Mouse (Mus musculus): ENCODE measurements around the gene Hspb1.

Gene Hspb1

DNA sequence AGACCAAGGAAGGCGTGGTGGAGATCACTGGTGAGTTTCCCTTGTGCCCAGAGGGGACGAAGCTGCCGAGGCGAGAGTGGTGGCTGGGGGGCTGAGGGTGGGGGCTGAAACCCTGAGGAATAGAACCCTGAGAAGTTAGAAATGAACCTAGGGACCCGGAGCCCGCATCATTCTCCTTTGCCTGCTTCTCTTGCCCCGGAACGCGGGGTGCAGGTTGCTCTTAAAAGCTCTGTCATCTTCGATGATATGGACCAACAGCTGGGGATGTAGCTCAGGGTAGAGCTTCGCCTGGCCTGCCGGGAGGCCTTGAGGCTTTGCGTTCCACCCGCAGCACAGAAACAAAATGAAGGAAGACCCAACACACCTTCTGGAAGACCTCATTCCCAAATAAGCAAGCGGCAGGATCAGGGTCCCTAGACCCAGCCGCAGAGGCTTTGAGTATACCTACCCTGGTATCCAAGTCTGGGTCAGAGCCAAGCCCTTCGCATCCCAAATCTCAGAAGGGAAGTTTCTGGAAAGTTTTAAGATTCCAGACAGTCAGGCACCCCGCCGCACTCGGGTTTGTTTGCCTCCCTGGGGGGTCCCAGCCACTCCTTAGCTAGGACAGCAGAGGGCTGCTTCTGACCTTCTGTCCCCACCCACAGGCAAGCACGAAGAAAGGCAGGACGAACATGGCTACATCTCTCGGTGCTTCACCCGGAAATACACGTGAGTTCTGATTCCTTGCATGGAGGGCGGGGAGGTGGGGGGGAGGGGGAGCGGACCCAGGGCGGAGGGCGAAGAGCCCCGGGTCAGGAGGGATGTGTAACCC, 891 bp downstream of the Hspb1 start:
- no peak for DNase-seq (ENCODE audit: low spot score in 2 of 2)

GRCm38 (mm10) chr5:135890323-135890722, 2.6 kb downstream of the Hspb1 start:
- DNase-seq (ENCODE audit: low spot score in 2 of 2): no peak

GRCm38 (mm10) chr5:135890920-135891319, 3.2 kb downstream of the Hspb1 start:
- DNase-seq (ENCODE audit: low spot score in 2 of 2): no peak

GRCm38 (mm10) chr5:135892589-135893351, 5.1 kb downstream of the Hspb1 start:
- DNase-seq (ENCODE audit: low spot score in 2 of 2): no peak

GRCm38 (mm10) chr5:135894958-135895357, 7.2 kb downstream of the Hspb1 start:
- DNase-seq (ENCODE audit: low spot score in 2 of 2): no peak

GRCm38 (mm10) chr5:135898028-135898427, 10.3 kb downstream of the Hspb1 start:
- DNase-seq (ENCODE audit: low spot score in 2 of 2): no peak

- DNase-seq (ENCODE audit: low spot score in 2 of 2): no peak
These were observed 11.3 kb downstream of the Hspb1 start for GRCm38 (mm10) chr5:135898995-135899394.

GRCm38 (mm10) chr5:135899833-135900232, 12.1 kb downstream of the Hspb1 start:
- DNase-seq (ENCODE audit: low spot score in 2 of 2): no peak

DNA sequence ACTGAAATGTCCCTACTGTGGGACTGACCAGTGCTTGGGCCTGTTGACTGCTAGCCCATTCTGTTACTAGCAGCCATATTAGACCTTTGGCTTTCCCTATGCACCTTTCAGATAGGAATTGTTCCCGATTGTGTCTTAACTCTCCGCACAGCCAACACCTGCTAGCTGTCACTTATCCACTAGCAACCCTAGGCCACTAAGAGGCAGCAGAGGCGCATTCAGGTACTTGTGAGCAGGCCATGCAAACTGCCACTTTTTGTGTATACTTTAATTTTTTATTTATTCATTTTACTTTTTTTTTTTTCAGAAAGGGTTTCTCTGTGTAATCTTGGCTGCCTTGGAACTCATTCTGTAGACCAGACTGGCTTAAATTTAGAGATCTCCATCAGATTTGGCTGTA, 13.0 kb downstream of the Hspb1 start:
- no peak for DNase-seq (ENCODE audit: low spot score in 2 of 2)

GRCm38 (mm10) chr5:135901354-135902095, 13.8 kb downstream of the Hspb1 start:
- DNase-seq (ENCODE audit: low spot score in 2 of 2): no peak

DNA sequence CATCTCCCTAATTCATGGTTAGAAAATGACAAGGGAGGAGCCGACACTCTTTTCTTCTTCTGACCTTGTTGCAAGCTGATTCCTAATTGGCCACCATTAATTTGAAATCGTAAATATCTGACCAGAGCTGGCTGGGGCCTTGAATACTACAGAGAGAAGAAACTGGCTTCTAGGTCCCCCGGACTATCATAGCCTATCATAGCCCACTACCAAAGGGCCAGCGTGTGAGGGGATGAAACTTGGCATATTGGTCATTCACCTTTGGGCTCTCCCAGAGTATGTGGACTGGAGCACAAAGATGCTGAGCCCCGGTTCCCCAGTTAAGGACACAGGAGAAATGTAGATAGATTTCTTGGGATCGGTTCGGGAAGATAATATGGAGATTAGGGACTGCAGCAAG, 15.3 kb downstream of the Hspb1 start:
- DNase-seq (ENCODE audit: low spot score in 2 of 2): no peak

GRCm38 (mm10) chr5:135903551-135904151, 15.9 kb downstream of the Hspb1 start:
- DNase-seq (ENCODE audit: low spot score in 2 of 2): peak; percentile 95 to 97

DNA sequence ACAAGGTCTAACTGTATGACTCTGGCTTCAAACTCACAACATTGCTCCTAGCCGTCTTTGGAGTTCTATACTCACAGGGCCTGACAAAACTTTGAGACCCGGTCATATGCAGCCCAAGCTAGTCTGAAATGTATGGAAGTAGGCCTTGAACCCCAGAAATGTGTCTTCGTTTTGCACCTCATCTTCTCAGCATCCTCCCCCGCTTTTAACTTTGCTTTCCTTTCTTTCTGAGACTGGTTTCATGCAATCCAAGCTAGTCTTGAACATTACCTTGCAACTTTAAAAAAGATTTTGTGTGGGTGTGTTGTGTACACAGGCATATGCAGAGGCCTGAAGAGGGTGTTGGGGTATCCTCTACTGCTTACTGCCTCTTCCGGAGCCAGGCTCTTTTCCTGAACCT, 16.5 kb downstream of the Hspb1 start:
- no peak for DNase-seq (ENCODE audit: low spot score in 2 of 2)

- no peak for DNase-seq (ENCODE audit: low spot score in 2 of 2)
These were observed 17.9 kb downstream of the Hspb1 start for GRCm38 (mm10) chr5:135905320-135906225.

DNA sequence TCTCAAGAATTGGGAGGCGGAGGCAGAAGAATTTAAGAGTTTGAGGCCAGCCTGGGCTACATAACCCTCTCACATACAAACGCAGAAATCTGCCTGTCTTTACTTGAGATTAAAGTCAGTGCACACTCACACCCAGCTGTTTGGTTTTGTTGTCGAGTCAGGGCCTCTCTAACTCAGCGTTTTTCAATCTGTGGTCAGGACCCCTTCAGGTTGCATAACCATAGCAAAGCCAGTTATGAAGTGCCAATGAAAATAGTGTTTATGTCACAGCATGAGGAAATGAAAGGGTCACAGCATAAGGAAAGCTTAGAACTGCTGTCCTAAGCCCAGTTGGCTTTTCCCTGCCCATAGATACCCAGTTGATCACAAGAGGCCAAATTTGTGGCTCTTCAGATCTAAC, 19.1 kb downstream of the Hspb1 start:
- DNase-seq (ENCODE audit: low spot score in 2 of 2): no peak

- no peak for DNase-seq (ENCODE audit: low spot score in 2 of 2)
These were observed 19.5 kb downstream of the Hspb1 start for GRCm38 (mm10) chr5:135907256-135907655.

DNA sequence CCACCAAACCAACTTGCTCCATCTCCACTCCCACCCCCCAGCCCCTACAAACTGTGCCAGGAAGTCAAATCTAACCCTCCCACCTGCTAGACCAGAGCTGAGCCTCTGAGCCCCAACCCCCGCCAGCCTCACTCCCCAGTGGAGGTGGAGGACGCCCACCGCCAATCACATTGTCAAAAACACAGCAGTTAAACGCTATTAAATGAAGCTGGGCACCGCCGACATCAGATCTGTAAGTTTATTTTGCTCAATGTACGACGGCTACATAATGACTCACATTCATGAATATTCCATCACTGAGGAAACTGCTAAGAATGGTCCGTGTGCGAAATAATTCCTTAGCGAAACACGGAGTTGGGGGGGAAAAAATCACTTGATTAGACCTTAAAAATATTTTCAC, 20.5 kb downstream of the Hspb1 start:
- no peak for DNase-seq (ENCODE audit: low spot score in 2 of 2)

GRCm38 (mm10) chr5:135908989-135909388, 21.3 kb downstream of the Hspb1 start:
- DNase-seq (ENCODE audit: low spot score in 2 of 2): no peak

DNA sequence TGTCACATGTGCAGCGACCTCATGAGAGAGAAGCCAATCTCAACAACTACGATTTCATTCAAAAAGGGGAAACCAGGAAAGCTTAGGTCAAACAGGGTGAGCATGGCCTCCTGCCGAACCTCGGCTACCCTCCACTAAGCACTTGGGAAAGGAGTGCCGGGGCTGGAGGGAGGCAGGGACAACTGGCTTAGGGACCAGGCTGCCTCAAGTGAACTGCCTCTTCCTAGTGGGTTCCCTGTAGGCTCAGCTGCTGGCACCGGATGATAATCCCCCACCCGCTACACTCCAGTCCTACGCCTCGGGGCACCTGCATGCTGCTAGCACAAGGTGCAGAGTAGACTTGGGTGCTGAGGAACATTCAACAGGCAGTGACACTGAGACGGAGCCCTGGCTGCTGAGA, 21.9 kb downstream of the Hspb1 start:
- no peak for DNase-seq (ENCODE audit: low spot score in 2 of 2)

- DNase-seq (ENCODE audit: low spot score in 2 of 2): no peak
These were observed 23.1 kb downstream of the Hspb1 start for GRCm38 (mm10) chr5:135910813-135911212.

- DNase-seq (ENCODE audit: low spot score in 2 of 2): no peak
These were observed 24.0 kb downstream of the Hspb1 start for GRCm38 (mm10) chr5:135911633-135912220.

All from right cerebral cortex, postnatal 10 days (tissue).